Mouse (Mus musculus) heart, postnatal 14 days (tissue): Measurements from ENCODE around the gene Cir1. TPM values are rescaled to one million over a fixed set of nuclear protein-coding genes. Genes with fewer than 3 reads are reported as not detected.
A peak's percentile ranks its signal among the peaks of the same experiment; 100 is the strongest.

ENCODE experiments used
- DNase-seq, 2 experiments: peaks; one replicate each; pipeline ENCODE4 v3.0.0; 2021 to 2022
- intact Hi-C: fragments of 180-260 bp; cut with DNase I; formaldehyde crosslinking; loops from one replicate; pipeline ENCODE4 v1.15.1; 2025
- total RNA-seq, 2 experiments: library from RNA; stranded (reverse); gene quantifications; 2 replicates each; pipeline ENCODE4 v1.2.3; 2021

The Cir1 gene
- total RNA-seq, 2 experiments from 2014 or later = 13.7 to 18.2 TPM

DNA sequence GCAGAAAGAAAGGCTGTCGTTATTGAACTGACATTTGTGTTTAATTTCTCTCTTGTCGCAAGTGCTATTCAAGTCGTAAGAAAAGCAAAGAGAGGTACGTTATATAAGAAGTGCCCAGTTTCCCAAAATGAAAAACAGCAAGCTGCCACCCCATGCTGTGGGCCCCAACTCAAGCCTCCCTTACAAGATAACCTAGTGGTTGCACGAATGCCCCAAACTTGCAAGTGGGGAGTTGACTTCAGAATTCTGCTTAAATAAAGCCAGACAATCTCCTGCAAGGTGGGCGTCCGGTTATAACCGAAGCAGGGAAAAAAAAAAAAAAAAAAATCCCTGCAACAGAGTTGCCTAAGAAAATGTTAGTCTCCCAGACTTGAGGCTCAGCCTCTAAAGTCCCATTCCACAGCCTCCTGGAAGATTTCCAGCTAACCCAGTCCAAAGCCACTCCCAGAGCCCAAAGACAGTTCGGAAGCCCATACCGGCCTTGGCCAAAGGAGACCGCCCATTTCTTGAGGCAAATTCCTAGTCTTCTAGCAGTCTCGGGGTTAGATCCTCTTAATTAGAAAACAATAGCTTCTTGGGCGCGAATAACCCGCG, 49.2 kb downstream of the Cir1 start:
- DNase-seq = peak in 1 of 2 experiments; percentile 36
- intact Hi-C loops = no loop called here

DNA sequence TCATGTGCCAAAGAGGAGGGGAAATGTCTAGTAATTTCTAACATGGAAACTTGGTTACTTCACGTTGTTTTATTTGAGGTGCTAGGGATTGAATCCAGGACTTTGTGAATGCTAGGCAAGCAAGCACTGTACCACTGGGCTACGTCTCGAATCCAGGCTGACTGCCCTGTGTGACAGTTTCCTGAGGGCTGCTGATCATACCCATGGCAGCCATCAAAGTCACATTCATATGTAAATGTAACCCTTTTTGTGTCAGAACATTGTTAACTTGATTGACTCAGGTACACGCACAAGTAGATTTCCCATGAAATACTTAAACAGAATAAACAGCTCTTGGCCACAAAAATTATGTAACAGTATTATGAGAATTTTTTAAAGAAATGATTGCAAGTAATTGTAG, 63.8 kb downstream of the Cir1 start:
- DNase-seq = no peak
- intact Hi-C loops = no loop called here

DNA sequence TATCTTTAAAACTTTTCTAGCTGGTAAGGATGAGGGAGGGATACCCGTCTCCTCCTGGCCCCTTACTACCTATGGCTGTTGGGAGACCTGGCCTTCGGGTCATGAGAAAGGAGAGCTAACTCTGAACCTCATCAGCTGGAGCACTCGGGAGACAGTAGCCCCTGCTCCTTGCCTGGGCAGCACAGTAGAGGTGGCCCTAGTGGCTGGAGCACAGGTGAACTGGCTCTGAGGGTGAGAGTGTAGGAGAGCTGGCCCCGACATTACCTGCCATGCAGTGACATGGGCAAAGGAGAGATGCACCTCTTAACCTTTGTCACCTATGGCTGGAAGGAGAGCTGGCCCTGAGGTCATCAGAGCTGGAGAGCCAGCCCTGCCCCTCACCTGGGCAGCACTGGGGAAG, 71.2 kb downstream of the Cir1 start:
- DNase-seq = no peak
- intact Hi-C loops = no loop called here

Other genes with a start within 250 kb of the Cir1 start
- gene Ola1, start 93.8 kb downstream of the Cir1 start, total RNA-seq = 10 to 100 TPM; 48.0 to 50.7 TPM
- gene Sp9, start 40.8 kb downstream of the Cir1 start, total RNA-seq = not detected
- 10 to 100 TPM; 19.2 to 19.3 TPM for gene Scrn3, start 100 bp downstream of the Cir1 start, total RNA-seq
- 10 to 100 TPM; 10.8 to 11.1 TPM for gene Gpr155, start 73.9 kb upstream of the Cir1 start, total RNA-seq
- gene Wipf1, start 217.0 kb upstream of the Cir1 start, total RNA-seq = 10 to 100 TPM; 18.8 to 19.4 TPM